Mouse (Mus musculus) testis, postnatal 14 days (tissue): Measurements from ENCODE around the gene Rhox2a.
"Not testable (repeated sequence)": the region's sequence is repeated elsewhere in the genome, so short reads cannot be mapped to it uniquely, and the experiment has no call there.

Experiments used
- DNase-seq: peaks from one replicate; pipeline ENCODE4 v3.0.0; 2021; ENCODE audit warnings: low spot score

Gene Rhox2a

DNA sequence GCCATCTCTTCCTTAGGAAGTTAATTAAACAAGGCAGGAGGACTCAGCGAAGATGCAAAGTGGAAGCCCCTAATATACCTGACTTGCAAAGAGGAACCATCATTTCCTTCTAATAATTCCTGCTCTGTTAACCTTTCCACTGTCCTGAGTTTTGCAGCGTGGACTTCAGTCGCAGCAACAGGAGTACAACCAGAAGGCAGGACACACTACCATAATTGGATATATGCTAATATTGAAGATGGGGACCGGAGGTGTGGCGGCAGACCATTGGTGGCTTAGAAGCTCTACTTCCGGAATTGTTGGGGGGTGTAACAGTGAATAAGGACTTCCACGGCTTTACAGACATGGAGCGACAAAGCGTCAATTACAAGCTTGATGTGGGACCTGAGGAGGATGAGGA is at the start of gene Rhox2a:
TSS of gene Rhox2a (plus strand) at position 301 of the 400 bp plus-strand sequence.
- not testable (repeated sequence) for DNase-seq

DNA sequence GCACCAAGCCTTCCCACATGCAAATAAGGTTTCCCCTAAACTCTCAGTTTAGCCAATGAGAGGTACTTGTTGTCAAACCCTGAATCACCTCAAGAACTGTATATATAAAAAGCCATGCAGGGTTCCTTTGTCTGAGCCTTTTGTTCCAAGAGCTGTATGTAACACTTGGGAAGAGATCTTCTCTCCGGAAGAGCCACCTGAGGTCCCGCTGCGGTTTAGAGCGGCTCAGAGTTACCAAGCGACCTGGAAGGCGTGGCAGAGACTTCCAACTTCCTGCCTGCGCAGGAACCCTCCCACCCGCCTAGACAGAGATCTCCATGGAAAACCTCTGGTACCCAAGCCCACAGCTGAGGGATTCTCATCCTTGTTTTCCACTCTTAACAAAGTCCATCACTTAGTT is 46.1 kb upstream of the Rhox2a start:
- no peak for DNase-seq

DNA sequence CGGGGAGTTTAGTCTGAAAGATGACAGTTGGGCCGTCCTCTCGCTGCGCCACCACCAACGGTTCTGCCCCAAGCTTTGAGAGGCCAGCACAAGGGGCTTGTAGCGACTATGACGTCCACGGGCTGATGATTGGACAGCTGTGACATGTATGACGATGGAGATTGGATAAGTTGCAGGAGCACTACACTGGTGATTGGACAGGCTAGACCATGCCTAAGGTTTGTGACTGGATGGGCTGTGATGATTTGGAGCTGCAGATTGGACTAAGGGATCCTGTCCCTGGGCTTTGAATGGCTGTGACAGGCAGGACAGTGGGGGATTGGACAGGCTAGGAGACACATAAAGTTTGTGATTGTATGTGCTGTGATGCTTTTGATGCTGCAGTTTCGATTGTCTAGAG is 33.8 kb upstream of the Rhox2a start, which contains the start of gene Gm9:
TSS of gene Gm9 (minus strand) at position 101 of the 400 bp plus-strand sequence.
- no peak for DNase-seq

DNA sequence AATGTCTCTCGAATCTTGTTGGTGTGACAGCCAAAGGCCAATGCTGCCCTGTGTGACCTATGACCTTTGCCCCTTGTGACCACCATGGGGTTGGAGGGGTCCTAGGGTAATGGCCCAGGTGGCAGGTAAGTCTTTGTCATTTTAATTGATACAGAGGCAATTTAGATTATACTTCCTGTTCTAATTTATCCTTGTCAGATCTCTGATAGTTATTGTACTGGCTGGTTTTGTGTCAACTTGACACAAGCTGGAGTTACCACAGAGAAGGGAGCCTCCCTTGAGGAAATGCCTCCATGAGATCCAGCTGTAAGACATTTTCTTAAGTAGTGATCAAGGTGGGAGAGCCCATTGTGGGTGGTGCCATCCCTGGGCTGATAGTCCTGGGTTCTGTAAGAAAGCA is 22.6 kb upstream of the Rhox2a start, which contains the start of gene Rhox1:
TSS of gene Rhox1 (minus strand) at position 101 of the 400 bp plus-strand sequence.
- DNase-seq = not testable (repeated sequence)

DNA sequence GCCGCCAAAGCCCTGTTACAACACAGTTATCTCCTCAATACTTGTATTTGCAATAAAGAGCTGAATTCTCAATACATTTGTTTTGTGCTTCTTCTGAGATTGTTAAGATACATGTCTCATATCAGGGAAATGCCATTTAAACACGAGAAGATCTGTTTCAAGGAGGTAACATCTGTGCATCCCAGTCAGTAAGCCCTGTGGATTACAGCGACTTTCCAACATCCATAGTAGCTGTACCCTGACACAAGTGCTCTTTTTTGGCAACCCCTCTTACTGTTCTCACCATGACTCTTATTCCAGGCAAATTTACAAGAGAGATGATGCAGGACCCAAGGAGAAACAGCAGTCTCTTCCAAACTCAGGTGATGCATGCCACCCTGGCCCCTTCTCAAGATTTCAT is 4.8 kb downstream of the Rhox2a start, which contains the start of gene Rhox3a:
TSS of gene Rhox3a (plus strand) at position 301 of the 400 bp plus-strand sequence.
- not testable (repeated sequence) for DNase-seq

DNA sequence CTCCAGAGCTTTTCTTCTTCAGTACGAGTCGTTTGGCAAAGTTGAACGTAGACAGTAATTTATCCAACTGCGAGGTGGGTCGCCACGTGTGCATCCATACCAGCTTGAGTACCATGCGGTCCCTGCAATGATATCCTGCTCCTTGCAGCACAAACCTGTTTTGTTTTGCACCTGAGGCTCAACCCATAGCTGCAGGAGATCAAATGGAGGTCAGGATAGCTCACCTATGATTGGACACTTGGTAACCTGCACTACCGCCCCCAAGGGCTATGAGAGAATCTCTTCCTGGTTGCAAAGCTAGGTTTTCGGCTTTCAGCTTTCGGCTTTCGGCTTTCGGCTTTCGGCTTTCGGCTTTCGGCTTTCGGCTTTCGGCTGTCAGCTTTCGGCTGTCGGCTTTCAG is 20.3 kb downstream of the Rhox2a start, which contains the start of gene Rhox4a:
TSS of gene Rhox4a (plus strand) at position 301 of the 400 bp plus-strand sequence.
- DNase-seq = not testable (repeated sequence)
